Mouse (Mus musculus): Measurements from ENCODE around the gene Xkrx.

GRCm38 (mm10) chrX:134162043-134162720 lies at the start of gene Xkrx:
- no peak for TF ChIP-seq POLR2A (IDR thresholded peaks at IDR 0.05; ENCODE audit: insufficient read depth, low read length)
- no peak for TF ChIP-seq CTCF (IDR thresholded peaks at IDR 0.05; ENCODE audit: low read depth, low read length)
- TF ChIP-seq EP300 (IDR thresholded peaks at IDR 0.05; ENCODE audit: insufficient read depth, low read depth, low read length), result no peak
